Mouse (Mus musculus) E14TG2a.4 (cell line): ENCODE results near the gene Mpped1.

Experiments used
- CTCF ChIP-seq: conservative IDR thresholded peaks from 2 replicates; pipeline ENCODE4 v1.5.1; 2014; ENCODE audit warnings: low read length
- NANOG ChIP-seq: IDR thresholded peaks from 2 replicates; pipeline ENCODE4 v1.6.1; 2014; ENCODE audit warnings: borderline replicate concordance, low read length, mixed read lengths
- POU5F1 ChIP-seq: IDR thresholded peaks from 2 replicates; pipeline ENCODE4 v1.6.1; 2014; ENCODE audit warnings: low read length, borderline replicate concordance

DNA sequence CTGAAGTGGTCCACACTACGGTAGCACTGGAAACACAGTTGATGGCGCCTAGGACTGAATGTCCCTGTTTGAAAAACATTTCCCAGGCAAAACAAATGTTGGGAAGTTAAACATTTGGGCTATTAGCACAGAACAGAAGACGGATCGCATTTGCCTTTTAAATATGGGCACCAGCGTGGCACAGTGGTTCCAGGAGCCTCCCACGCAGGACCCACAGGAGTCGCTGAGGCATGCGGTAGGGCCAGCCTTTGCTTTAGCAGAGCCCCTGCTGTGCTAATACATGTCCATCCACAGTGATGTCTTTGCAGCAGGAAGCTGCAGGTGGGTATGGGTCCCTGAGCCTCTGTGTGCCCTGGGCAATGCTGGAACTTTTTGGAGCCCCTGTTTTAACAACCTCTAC lies 48.7 kb downstream of the Mpped1 start:
- TF ChIP-seq CTCF (no peak), POU5F1 (no peak), NANOG (no peak)
